Mouse (Mus musculus) neural tube, embryonic 11.5 days (tissue): ENCODE results near the gene Banp. TPM values are rescaled to one million over a fixed set of nuclear protein-coding genes. Genes with fewer than 3 reads are reported as not detected.

Experiments
- ATAC-seq: fragments of 200-750 bp; cut with Nextera tagmentation; 2 replicates; pipeline ENCODE4 v1.8.0; 2017; ENCODE audit warnings: moderate number of reproducible peaks, mild to moderate bottlenecking, moderate TSS enrichment, moderate library complexity; ENCODE audit not compliant: insufficient read depth, low FRiP score, low TSS enrichment
- DNase-seq: peaks from one replicate; pipeline ENCODE4 v3.0.0-alpha.2; 2015; ENCODE audit warnings: low spot score
- H3K27ac ChIP-seq: fragments of 300-500 bp; sonication (generic); 2 replicates; pipeline ENCODE4 v1.5.1; 2014; ENCODE audit warnings: low read depth, mild to moderate bottlenecking, low read length
- H3K27me3 ChIP-seq: fragments of 300-500 bp; sonication (generic); 2 replicates; pipeline ENCODE4 v1.6.1; 2014; ENCODE audit warnings: mild to moderate bottlenecking, low read length, mixed read lengths; ENCODE audit not compliant: control insufficient read depth, insufficient read depth
- H3K36me3 ChIP-seq: fragments of 300-500 bp; sonication (generic); 2 replicates; pipeline ENCODE4 v1.6.1; 2014; ENCODE audit warnings: mild to moderate bottlenecking, low read length, moderate library complexity, mixed read lengths; ENCODE audit not compliant: control insufficient read depth, insufficient read depth
- H3K4me1 ChIP-seq: fragments of 300-500 bp; sonication (generic); 2 replicates; pipeline ENCODE4 v1.6.1; 2014; ENCODE audit warnings: low read length, mixed read lengths; ENCODE audit not compliant: control insufficient read depth, insufficient read depth
- H3K4me2 ChIP-seq: fragments of 300-500 bp; sonication (generic); 2 replicates; pipeline ENCODE4 v1.6.1; 2014; ENCODE audit warnings: low read depth, mild to moderate bottlenecking, moderate library complexity
- H3K4me3 ChIP-seq: fragments of 300-500 bp; sonication (generic); 2 replicates; pipeline ENCODE4 v1.5.1; 2014; ENCODE audit warnings: low read depth, low read length
- H3K9ac ChIP-seq: fragments of 300-500 bp; sonication (generic); 2 replicates; pipeline ENCODE4 v1.6.1; 2014; ENCODE audit warnings: mild to moderate bottlenecking, low read length
- H3K9me3 ChIP-seq: fragments of 300-500 bp; sonication (generic); 2 replicates; pipeline ENCODE4 v1.6.1; 2016; ENCODE audit warnings: low read length; ENCODE audit not compliant: control insufficient read depth
- WGBS: fragments of 180-500 bp; shearing (Covaris S2); extraction: QIAGEN DNeasy Blood & Tissue Kit; methylation state at CpG from one replicate; pipeline ENCODE4 v1.1.7; 2014; 5-methylcytosine and 5-hydroxymethylcytosine counted together
- polyA plus RNA-seq: library from polyadenylated mRNA; unstranded; fragments of >200 nt; fragmentation: Nextera tagmentation; extraction: Ambion mirVana; gene quantifications from 2 replicates; pipeline ENCODE4 v1.2.1, GENCODE M21; 2014

Banp gene
- polyA plus RNA-seq, 1 experiment from 2014 or later = 60.6 TPM

DNA sequence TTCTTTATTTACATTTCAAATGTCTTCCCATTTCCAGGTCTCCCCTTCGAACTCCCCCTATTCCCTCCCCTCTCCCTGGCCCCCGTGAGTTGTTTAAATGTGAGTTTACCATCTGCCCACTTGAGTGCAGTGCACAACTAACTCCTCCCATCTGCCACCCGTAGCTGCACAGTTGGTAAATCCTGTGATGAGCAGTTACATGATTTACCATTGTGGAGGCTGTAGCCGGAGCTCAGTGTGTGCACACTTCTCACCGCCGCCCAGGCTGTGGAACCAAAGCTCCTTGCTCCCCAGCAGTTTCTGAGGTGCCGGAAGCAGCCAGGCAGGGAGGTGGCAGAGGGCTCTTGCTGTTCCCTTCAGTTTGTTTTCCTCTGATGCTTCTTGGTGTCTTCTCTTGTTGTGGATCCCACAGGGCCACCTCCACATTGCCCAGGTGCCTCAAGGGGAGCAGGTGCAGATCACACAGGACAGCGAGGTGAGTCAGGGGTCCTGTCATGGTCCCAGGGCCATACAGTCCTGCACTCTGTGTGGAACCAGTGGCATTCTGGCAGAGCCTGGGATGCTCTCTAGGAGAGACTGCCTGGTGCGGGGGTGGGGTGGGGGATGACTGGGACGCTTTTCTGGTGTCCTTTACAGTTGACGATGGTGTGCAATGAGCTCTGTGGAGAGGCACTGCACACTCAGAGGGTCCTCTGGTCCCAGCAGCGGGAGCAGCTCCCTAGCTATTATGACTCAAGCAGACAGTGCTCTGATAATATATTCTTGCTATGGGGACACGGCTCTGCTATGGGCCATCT, 57.3 kb downstream of the Banp start:
- no peak overlapping the region for H3K4me3 ChIP-seq
- ATAC-seq (no peak), DNase-seq (no peak)
- no peak overlapping the region for H3K9ac ChIP-seq
- WGBS = 85% methylated on average over 13 of the region's 13 CpGs
- H3K27me3 ChIP-seq = no peaks in the 10 kb centered on the region
- H3K4me1 ChIP-seq = no peaks in the 10 kb centered on the region
- H3K36me3 ChIP-seq = peaks cover 8% of the 10 kb centered on the region
- no peak overlapping the region for H3K4me2 ChIP-seq
- H3K27ac ChIP-seq = no peak overlapping the region
- H3K9me3 ChIP-seq = no peaks in the 10 kb centered on the region

DNA sequence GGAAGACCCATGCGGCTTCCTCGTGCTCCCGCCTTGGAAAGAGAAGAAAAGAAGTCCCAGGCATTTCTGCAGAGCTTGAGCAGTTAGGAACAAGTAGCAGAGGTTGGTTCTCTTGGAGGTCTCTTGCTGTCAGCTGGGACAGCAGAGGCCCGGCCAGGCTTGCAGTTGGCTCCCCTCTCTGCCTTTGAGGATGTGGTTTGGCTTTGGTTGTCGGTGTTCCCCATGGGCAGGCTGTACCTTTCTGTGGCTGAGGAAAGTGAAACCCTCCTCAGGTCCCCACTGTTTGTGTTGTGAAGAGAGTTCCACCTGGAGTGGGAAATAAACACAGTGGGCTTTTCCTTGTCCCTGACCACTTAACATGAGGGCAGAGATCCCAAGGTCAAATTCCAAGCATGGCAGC, 58.8 kb downstream of the Banp start:
- WGBS = 87% methylated on average over 5 of the region's 5 CpGs
- H3K4me2 ChIP-seq = no peak overlapping the region
- H3K27me3 ChIP-seq = no peaks in the 10 kb centered on the region
- H3K9me3 ChIP-seq = no peaks in the 10 kb centered on the region
- no peaks in the 10 kb centered on the region for H3K4me1 ChIP-seq
- ATAC-seq = no peak
- DNase-seq = no peak
- H3K36me3 ChIP-seq = peaks cover 8% of the 10 kb centered on the region
- no peak overlapping the region for H3K9ac ChIP-seq
- H3K27ac ChIP-seq = no peak overlapping the region
- no peak overlapping the region for H3K4me3 ChIP-seq

DNA sequence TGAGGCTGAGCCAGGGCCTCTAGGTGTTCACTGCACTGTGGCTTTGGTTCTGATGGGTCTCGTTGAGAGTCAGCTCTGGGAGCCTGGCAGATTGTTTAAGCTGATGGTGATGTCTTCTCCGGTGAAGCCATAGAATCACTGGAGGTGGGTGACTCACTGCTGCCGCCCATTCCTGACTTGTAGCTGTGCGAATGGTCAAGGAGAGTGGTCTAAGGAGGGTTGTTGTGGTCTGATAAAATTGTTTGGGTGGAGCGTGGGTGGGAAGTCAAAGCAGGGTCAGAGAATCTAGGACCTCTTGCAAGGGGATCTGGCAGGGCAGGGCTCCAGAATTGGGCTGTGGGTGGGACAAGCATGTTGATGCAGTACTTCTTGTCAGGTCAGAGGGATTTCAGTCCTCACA, 61.1 kb downstream of the Banp start:
- H3K4me2 ChIP-seq = no peak overlapping the region
- ATAC-seq = no peak
- DNase-seq = no peak
- H3K27ac ChIP-seq = no peak overlapping the region
- peaks cover 5% of the 10 kb centered on the region for H3K36me3 ChIP-seq
- H3K4me3 ChIP-seq = no peak overlapping the region
- no peaks in the 10 kb centered on the region for H3K9me3 ChIP-seq
- no peak overlapping the region for H3K9ac ChIP-seq
- WGBS = 88% methylated on average over 5 of the region's 5 CpGs
- no peaks in the 10 kb centered on the region for H3K4me1 ChIP-seq
- no peaks in the 10 kb centered on the region for H3K27me3 ChIP-seq

DNA sequence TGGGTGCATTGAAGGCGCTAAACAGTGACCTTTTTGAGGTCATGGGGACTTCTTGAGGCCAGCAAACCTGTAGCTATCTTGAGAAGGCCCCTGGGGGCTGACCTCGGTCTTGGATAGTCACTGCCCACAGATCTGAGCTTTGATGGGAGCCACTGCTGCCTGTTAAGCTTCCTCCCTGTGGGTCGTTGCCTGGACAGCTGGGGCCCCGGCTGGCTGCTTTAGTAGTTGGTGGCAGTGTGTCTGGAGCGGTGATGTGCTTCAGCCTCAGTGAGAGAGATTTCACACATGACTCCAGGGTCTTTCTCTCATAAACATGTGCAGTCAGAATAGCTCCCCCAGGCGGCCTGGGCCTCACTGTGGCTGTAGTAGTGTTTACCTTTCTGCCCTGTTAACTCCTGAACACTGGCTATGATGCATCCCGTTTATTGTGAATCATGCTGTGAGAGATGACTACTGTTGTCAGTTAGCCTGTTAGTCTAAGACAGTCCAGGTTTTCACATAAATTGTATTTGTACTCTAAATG, 61.6 kb downstream of the Banp start:
- Histone ChIP-seq H3K4me2 (no peak overlapping the region), H3K9ac (no peak overlapping the region; the same call in 1 of the 2 replicates), H3K4me1 (no peaks in the 10 kb centered on the region), H3K9me3 (no peaks in the 10 kb centered on the region), H3K27ac (no peak overlapping the region), H3K4me3 (no peak overlapping the region), H3K27me3 (no peaks in the 10 kb centered on the region), H3K36me3 (peaks cover 5% of the 10 kb centered on the region)
- no peak for ATAC-seq
- DNase-seq = no peak
- WGBS = 55% methylated on average over 7 of the region's 7 CpGs

DNA sequence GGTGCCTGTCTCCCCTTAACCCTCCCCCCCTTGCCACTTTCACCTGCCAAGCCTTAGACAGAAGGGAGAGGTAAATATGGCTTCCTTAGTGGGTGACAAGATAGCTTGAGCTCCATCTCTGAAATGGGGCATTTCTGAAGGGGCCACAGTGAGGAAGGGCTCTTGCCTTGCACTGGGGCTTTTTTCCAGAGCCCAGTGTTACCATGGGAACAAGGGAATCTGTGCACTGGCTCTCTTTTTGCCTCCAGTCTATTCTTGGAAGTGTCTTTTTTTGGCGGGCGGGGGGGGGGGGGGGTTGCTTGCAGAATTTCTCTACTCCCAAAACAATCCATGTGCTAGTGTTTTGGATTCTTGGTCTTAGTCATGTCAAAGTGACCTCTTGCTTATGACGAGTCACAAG, 65.1 kb downstream of the Banp start:
- Histone ChIP-seq H3K4me1 (no peaks in the 10 kb centered on the region), H3K4me3 (no peak overlapping the region), H3K36me3 (no peaks in the 10 kb centered on the region), H3K27ac (no peak overlapping the region), H3K27me3 (no peaks in the 10 kb centered on the region), H3K4me2 (no peak overlapping the region), H3K9me3 (no peaks in the 10 kb centered on the region), H3K9ac (no peak overlapping the region)
- 79% methylated on average over 3 of the region's 3 CpGs for WGBS
- no peak for ATAC-seq
- DNase-seq = no peak

DNA sequence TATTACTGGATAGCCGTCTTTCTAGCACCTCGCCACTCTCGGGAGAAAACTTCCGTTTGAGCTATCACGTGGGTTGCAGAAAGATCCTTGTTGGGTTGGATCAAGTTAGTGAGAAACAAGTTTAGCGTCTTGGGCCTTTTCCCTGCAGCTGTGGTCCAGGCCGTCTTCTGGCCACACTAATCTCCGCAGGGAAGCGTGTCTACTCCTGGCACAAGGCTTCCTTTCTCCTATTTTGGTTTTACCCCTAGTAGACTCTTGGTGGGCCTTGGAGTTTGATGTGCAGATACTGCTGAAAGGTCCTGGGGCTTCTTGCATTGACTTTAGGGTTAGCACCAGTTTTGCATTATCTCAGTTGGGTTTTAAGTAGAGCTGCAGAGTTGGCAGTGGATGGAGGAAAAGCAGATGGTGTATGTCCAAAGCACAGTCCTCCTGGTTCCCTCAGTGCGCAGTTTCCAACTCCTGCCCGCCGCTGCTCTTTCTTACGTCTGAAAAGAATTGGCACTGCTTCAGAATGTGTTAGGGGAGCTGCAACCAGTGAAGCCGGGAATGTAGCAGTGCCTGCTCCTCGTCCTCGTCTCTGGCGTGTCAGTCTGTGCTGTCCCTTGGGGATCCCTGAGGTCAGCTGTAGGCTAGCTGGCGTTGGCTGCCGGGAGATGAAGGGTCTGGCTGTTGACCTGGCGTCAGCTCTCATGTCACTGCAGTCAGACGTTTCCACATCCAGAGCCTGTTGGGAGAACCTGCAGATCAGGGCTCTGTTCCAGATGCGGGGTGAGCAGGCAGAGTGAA, 68.7 kb downstream of the Banp start:
- 84% methylated on average over 22 of the region's 22 CpGs for WGBS

DNA sequence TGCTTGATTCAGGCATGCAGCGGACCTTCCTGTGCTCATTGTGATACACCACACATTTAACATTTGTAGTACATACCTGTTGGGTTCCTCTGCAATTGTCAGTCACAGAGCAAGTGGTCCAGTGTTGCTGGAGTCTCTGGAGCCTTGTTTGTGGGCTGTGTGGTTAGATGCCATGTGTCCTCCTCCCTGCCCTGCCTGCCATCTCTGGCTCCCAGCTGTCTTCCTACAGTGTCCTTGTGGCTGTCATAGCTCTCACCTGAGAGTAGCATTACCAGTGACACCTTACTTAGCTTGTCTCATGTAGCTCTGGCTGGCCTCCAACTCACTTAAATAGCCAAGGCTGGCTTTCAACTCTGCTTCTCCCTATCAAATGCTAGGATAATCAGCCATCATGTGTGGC, 69.6 kb downstream of the Banp start:
- ATAC-seq = no peak
- WGBS = 97% methylated on average over 1 of the region's 1 CpGs
- no peak for DNase-seq
- Histone ChIP-seq H3K27me3 (no peaks in the 10 kb centered on the region), H3K9me3 (no peaks in the 10 kb centered on the region), H3K4me1 (no peaks in the 10 kb centered on the region), H3K4me3 (no peak overlapping the region), H3K4me2 (no peak overlapping the region), H3K27ac (no peak overlapping the region), H3K36me3 (no peaks in the 10 kb centered on the region), H3K9ac (no peak overlapping the region)

More for the DNA sequence above, 68.7 kb downstream of the Banp start:
- Histone ChIP-seq H3K4me2 (no peak overlapping the region), H3K27ac (no peak overlapping the region), H3K36me3 (no peaks in the 10 kb centered on the region), H3K9me3 (no peaks in the 10 kb centered on the region), H3K4me3 (no peak overlapping the region), H3K4me1 (no peaks in the 10 kb centered on the region), H3K9ac (no peak overlapping the region), H3K27me3 (no peaks in the 10 kb centered on the region)
- ATAC-seq (no peak), DNase-seq (no peak)

DNA sequence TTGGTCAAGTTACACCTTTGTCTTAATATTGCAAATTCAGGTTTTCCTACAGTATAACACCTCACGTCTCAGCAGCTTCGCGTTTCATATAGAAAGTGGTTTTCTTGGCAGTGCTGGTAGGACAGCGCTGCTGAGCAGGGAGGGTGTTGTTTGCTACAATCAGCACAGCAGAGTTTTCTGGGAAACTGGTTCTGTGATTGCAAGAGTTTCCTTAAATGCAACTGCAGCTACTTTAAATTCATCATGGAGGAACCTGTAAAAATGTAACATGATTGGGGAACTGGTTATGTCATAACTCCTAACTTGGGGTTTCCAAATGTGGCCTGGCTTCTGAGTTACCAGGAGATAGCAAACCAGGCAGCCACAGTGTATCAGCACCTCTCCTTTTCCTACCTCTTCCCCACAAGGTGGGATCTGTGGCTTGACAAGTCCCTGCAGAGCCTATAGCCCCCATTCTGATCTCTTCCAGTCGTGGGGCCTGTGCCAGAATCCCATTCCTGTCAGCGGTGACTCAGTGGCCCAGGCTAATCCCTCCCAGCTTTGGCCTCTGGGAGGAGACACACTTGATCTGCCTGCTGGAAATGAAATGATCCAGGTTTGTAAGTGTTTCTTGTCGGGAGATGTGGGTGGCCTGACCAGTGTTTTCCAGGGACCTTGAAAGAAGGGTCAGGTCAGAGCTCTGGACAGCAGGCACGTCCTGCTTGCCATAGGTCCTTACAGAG, 70.7 kb downstream of the Banp start:
- H3K4me2 ChIP-seq = no peak overlapping the region
- H3K9ac ChIP-seq = no peak overlapping the region
- no peaks in the 10 kb centered on the region for H3K9me3 ChIP-seq
- H3K4me3 ChIP-seq = no peak overlapping the region
- no peak for DNase-seq
- no peaks in the 10 kb centered on the region for H3K36me3 ChIP-seq
- H3K27ac ChIP-seq = no peak overlapping the region
- H3K4me1 ChIP-seq = no peaks in the 10 kb centered on the region
- no peak for ATAC-seq
- no peaks in the 10 kb centered on the region for H3K27me3 ChIP-seq
- 89% methylated on average over 8 of the region's 8 CpGs for WGBS
